Mouse (Mus musculus): ENCODE measurements around the gene Tuft1.

DNA sequence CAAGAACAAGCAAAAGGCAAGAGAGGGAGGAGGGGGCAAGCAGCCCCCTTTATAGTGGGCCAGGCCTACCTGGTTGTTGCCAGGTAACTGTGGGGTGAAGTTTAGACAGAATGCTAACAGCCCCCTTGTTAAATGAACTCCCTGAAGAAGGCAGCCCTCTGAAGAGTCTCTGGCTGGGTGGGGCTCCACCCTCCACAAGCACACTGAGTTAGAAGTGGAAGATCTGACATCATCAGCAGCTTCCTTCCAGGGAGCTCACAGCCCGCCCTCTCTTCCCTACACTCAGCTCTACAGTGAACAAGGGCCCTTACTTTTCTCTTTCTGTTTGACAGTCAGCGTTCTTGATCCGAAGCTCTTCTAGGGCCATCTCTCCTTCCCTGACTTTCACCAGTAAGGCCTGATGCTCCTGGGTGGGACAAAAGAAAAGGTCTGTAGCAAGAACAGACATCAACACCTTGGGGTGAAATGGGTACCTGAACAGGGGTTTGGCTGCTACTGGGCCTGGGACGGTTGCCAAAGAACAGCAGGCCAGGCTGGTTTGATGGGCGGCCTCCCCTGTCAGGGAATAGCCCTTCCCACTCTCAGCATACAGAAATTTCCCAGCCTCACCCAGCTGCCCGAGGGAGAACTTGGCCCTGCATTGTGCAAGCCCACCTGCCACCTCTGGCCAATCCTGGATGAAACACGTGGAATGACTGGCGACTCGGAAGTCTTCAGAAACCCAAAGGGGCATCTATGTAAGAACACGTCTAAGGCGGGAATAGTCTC is 36.7 kb downstream of the Tuft1 start:
- TF ChIP-seq POLR2A (IDR thresholded peaks at IDR 0.05; ENCODE audit: low read depth, low read length) (no peak), CTCF (IDR thresholded peaks at IDR 0.05; ENCODE audit: borderline replicate concordance, insufficient read depth, low read length) (no peak)

Measured in embryonic fibroblast, embryonic 13.5 days (primary cell).